Mouse (Mus musculus) kidney, embryonic 16.5 days (tissue): ENCODE measurements around the gene Hexim1. TPM values are rescaled to one million over a fixed set of nuclear protein-coding genes. Genes with fewer than 3 reads are reported as not detected.
A peak's percentile ranks its signal among the peaks of the same experiment; 100 is the strongest.

Source experiments
- ATAC-seq: fragments of 200-750 bp; cut with Nextera tagmentation; 2 replicates; pipeline ENCODE4 v1.8.0; 2017; ENCODE audit warnings: moderate TSS enrichment; ENCODE audit not compliant: low FRiP score, low TSS enrichment
- H3K27ac ChIP-seq: fragments of 300-500 bp; sonication (generic); 2 replicates; pipeline ENCODE4 v1.5.1; 2014; ENCODE audit warnings: low read length
- H3K27me3 ChIP-seq: fragments of 300-500 bp; sonication (generic); 2 replicates; pipeline ENCODE4 v1.6.1; 2014; ENCODE audit warnings: low read length, control low read depth, mixed read lengths; ENCODE audit not compliant: insufficient read depth
- H3K36me3 ChIP-seq: fragments of 300-500 bp; sonication (generic); 2 replicates; pipeline ENCODE4 v1.6.1; 2014; ENCODE audit warnings: low read length, control low read depth, mixed read lengths; ENCODE audit not compliant: insufficient read depth
- H3K4me1 ChIP-seq: fragments of 300-500 bp; sonication (generic); 2 replicates; pipeline ENCODE4 v1.6.1; 2014; ENCODE audit warnings: low read length, control low read depth, mixed read lengths; ENCODE audit not compliant: insufficient read depth
- H3K4me2 ChIP-seq: fragments of 300-500 bp; sonication (generic); replicated peaks from 2 replicates; pipeline ENCODE4 v1.6.1; 2014; ENCODE audit warnings: low read depth, low read length
- H3K4me3 ChIP-seq: fragments of 300-500 bp; sonication (generic); 2 replicates; pipeline ENCODE4 v1.5.1; 2014; ENCODE audit warnings: mild to moderate bottlenecking, low read length
- H3K9ac ChIP-seq: fragments of 300-500 bp; sonication (generic); replicated peaks from 2 replicates; pipeline ENCODE4 v1.6.1; 2014; ENCODE audit warnings: low read length
- H3K9me3 ChIP-seq: fragments of 300-500 bp; sonication (generic); 2 replicates; pipeline ENCODE4 v1.6.1; 2016; ENCODE audit warnings: low read length, control low read depth
- WGBS: fragments of 180-500 bp; shearing (Covaris S2); extraction: QIAGEN DNeasy Blood & Tissue Kit; methylation state at CpG from one replicate; pipeline ENCODE4 v1.1.7; 2014; 5-methylcytosine and 5-hydroxymethylcytosine counted together
- polyA plus RNA-seq: library from polyadenylated mRNA; unstranded; fragments of >200 nt; fragmentation: Nextera tagmentation; extraction: Ambion mirVana; gene quantifications from 2 replicates; pipeline ENCODE4 v1.2.1, GENCODE M21; 2015

The Hexim1 gene
- polyA plus RNA-seq, 1 experiment from 2014 or later, result 5.5 TPM

DNA sequence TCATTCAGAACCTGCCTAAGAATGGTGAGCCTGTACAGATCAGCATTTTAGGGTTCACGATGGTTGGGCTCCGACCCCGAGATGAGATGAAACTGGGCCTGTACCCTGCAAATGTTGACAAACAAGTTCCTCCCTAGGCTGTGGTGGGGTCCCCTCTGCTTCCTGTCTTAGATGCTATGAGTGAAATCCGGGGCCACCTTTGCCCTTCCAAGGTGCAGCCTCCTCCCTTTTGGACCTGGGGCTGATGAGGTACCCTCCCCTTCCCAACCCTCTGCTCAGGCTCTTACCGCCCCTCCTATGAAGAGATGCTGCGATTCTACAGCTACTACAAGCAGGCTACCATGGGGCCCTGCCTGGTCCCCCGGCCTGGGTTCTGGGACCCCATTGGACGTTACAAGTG lies 12.4 kb upstream of the Hexim1 start:
- Histone ChIP-seq H3K4me1 (peaks cover 43% of the 10 kb centered on the region), H3K9me3 (no peaks in the 10 kb centered on the region), H3K9ac (peak overlapping the region; percentile 67), H3K27me3 (no peaks in the 10 kb centered on the region; the same call in 1 of the 2 replicates), H3K4me3 (peak overlapping the region; percentile 66), H3K36me3 (no peaks in the 10 kb centered on the region), H3K4me2 (peak overlapping the region; percentile 92), H3K27ac (no peak overlapping the region)
- WGBS, result 62% methylated on average over 8 of the region's 8 CpGs
- no peak for ATAC-seq

DNA sequence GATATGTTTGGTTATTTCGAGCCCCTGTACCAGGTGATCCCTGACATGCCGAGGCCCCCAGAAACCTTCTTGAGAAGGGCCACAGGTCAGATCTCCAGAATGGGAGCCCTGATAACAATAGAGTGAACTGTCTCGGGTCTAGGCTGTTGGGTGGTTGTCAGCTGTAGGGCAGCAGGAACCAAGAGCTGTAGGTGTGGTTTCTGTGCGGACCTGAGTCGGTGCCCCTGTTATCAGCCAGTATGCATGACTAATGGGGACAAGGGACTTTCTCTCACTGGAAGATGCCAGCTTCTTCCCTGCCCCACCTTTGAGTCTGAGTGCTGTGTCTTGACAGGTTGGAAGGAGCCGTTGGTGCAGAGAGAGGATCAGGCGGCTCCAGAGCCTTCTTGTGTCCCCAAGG lies 11.6 kb upstream of the Hexim1 start:
- Histone ChIP-seq H3K27me3 (no peaks in the 10 kb centered on the region; the same call in 1 of the 2 replicates), H3K27ac (no peak overlapping the region), H3K4me3 (no peak overlapping the region), H3K9me3 (no peaks in the 10 kb centered on the region), H3K9ac (no peak overlapping the region), H3K36me3 (no peaks in the 10 kb centered on the region), H3K4me2 (peak overlapping the region; percentile 11; the same call in 1 of the 2 replicates), H3K4me1 (peaks cover 37% of the 10 kb centered on the region)
- 76% methylated on average over 7 of the region's 7 CpGs for WGBS
- no peak for ATAC-seq

DNA sequence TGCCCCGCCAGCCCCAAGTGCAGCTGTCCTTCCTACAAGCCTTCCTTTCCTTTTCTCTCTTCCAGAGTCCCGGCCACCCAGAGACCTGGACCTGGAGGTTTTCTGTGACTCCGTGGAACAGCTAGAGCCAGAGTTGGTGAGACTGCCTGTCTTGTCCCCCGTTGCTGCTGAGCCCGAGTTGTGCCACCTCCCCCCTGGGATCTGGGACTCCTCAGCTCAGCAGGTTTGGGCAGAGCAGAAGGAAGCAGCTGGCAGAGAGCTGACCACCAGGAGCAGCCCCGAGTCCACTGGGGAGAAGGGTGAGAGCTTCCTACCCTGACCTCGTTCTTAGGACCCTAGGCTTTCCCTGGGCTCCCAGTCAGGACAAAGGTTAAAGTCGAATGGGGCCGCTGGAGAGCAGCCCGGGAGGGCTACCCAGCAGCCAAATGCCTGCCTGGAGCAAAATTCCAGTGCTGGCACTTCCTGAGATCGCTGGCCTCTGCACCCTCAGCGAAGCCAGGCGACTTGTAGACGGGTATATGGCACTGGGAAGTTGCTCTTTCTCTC lies 10.8 kb upstream of the Hexim1 start:
- Histone ChIP-seq H3K4me2 (no peak overlapping the region), H3K4me1 (peaks cover 29% of the 10 kb centered on the region), H3K9ac (0 out of 2 replicates have a peak overlapping the region, but pooled peaks have one; percentile 19), H3K27me3 (no peaks in the 10 kb centered on the region; the same call in 1 of the 2 replicates), H3K4me3 (no peak overlapping the region), H3K9me3 (no peaks in the 10 kb centered on the region), H3K36me3 (no peaks in the 10 kb centered on the region), H3K27ac (peak overlapping the region; percentile 52)
- ATAC-seq, result no peak
- 43% methylated on average over 13 of the region's 14 CpGs for WGBS

DNA sequence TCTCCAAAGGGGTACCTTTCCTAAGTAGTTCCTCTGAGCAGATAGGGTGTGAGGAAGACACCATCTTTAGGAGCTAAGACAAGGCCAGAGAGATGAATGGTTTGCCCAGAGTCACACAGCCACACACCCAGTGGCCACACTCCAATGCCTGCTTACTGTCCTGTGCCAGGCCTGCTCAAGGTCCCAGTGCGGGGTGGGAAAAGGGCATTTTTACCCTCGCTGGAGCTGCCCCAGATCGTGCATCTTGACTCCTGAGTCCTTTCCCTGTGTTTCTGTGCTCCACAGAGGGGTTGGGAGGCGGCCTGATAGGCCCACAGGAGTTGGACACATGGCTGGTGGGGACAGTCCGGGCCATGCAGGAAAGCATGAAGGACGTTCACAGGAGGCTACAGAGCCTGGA lies 10.2 kb upstream of the Hexim1 start:
- peak overlapping the region; percentile 52 for H3K27ac ChIP-seq
- no peaks in the 10 kb centered on the region for H3K27me3 ChIP-seq
- WGBS, result 69% methylated on average over 6 of the region's 6 CpGs
- H3K9ac ChIP-seq, result no peak overlapping the region
- no peaks in the 10 kb centered on the region for H3K36me3 ChIP-seq
- peaks cover 23% of the 10 kb centered on the region for H3K4me1 ChIP-seq
- no peak for ATAC-seq
- no peak overlapping the region for H3K4me2 ChIP-seq
- no peak overlapping the region for H3K4me3 ChIP-seq
- H3K9me3 ChIP-seq, result no peaks in the 10 kb centered on the region

DNA sequence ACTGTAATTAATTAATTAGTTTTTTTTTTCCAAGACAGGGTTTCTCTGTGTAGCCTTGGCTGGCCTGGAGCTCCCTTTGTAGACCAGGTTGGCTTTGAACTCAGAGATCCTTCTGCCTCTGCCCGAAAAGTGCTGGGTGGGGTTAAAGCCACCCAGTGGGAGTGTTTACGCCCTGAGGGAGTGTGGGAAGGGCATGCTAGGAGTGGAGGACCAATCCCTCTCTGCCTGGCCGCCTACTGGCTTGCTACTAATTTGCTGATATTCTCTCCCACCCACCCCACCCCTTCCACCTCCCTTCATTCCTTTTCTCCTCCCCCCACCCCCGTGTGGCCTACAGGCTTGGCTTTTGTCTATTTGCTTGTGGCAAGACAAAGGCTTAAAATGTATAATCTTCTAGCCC lies 9.6 kb upstream of the Hexim1 start:
- peaks cover 26% of the 10 kb centered on the region for H3K4me1 ChIP-seq

DNA sequence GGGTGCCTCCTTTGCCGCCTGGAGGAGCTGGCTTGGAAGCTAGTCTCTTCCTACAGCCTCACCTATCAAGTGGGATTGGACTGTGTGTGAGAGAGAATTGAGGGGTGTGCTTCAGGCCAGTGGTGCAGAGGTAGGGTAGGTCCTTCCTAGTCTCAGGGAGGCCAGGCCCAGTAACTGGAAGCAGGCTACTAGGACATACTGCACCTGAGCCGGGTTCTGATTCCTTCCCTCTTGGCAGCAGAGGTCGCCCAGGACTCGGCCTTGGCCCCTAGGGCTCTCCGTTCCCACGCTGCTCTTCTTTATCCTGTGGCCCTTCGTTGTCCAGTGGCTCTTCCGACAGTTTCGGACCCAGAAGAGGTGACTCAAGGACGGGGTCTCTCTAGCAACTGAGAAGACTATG lies 4.7 kb upstream of the Hexim1 start:
- 17% methylated on average over 10 of the region's 10 CpGs for WGBS
- H3K4me1 ChIP-seq, result peaks cover 24% of the 10 kb centered on the region
- H3K36me3 ChIP-seq, result no peaks in the 10 kb centered on the region
- peak overlapping the region; percentile 54 for H3K4me2 ChIP-seq
- no peaks in the 10 kb centered on the region for H3K9me3 ChIP-seq
- H3K4me3 ChIP-seq, result peak overlapping the region; percentile 41
- no peak for ATAC-seq
- no peaks in the 10 kb centered on the region for H3K27me3 ChIP-seq
- peak overlapping the region; percentile 66 for H3K9ac ChIP-seq
- H3K27ac ChIP-seq, result peak overlapping the region; percentile 34; the same call in 1 of the 2 replicates

More for the DNA sequence above, 9.6 kb upstream of the Hexim1 start:
- no peaks in the 10 kb centered on the region for H3K36me3 ChIP-seq
- H3K27me3 ChIP-seq, result no peaks in the 10 kb centered on the region
- no peak overlapping the region for H3K9ac ChIP-seq
- no peak overlapping the region for H3K4me3 ChIP-seq
- no peak overlapping the region for H3K4me2 ChIP-seq
- no peaks in the 10 kb centered on the region for H3K9me3 ChIP-seq
- no peak overlapping the region for H3K27ac ChIP-seq
- no peak for ATAC-seq
- 71% methylated on average over 4 of the region's 4 CpGs for WGBS

DNA sequence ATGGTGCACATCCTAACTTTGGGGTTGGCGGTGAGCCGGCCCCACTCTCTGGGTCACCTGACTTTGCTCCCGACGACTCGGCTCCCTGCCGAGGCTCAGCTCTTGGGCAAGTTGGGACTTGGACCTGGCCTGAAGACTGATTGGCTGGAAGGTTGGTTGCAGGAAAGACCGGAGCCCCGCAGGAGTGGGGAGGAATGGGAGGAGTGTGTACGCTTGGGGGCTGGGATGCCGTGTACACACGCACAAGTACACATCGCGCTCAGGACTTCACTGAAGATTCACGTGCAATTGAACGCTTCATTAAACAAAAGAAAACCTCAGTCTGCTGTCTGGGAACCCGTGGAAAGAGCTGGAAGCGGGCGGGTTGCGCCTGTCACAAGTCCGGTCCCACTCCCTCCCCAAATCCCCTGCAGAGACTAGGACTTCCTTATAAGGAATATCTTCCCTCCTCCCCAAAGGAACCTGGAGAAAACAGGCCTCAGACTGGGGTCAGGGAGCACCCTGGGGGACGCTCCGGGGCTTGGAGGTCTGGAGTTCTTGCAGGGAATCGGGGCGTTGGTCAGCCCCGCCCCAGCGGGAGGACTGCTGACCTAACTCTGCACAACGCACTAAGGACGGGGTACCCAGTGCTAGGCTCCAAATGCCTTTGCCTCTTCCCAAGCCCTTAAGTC lies 4.0 kb upstream of the Hexim1 start:
- H3K4me3 ChIP-seq, result peak overlapping the region; percentile 41
- peak overlapping the region; percentile 66 for H3K9ac ChIP-seq
- no peaks in the 10 kb centered on the region for H3K9me3 ChIP-seq
- H3K27me3 ChIP-seq, result no peaks in the 10 kb centered on the region
- H3K27ac ChIP-seq, result peak overlapping the region; percentile 34
- H3K4me2 ChIP-seq, result peak overlapping the region; percentile 54
- under 1% methylated on average over 28 of the region's 28 CpGs for WGBS
- no peaks in the 10 kb centered on the region for H3K36me3 ChIP-seq
- H3K4me1 ChIP-seq, result peaks cover 24% of the 10 kb centered on the region
- 0 out of 2 replicates have a peak, but pooled peaks have one; percentile 17 for ATAC-seq

DNA sequence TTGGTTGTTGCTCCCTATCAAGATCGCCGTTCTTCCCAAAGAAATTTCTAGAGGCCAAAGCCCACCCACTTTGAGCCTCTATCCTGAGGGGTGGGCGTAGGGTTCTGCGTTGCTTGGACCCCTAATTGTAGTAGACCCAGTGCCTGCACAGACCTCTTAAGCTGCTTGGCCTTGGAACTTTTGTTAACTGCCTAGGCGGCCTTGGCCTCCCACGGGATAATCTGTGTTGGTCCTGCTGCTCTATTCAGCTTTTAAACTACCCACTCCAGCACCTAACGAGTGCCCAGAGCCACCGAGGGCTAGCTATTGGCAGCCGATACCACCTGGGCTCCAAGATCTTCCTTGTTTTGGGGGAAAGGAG lies 3.5 kb upstream of the Hexim1 start:
- peaks cover 24% of the 10 kb centered on the region for H3K4me1 ChIP-seq
- H3K9me3 ChIP-seq, result no peaks in the 10 kb centered on the region
- H3K4me2 ChIP-seq, result peak overlapping the region; percentile 54
- H3K36me3 ChIP-seq, result no peaks in the 10 kb centered on the region
- no peak for ATAC-seq
- H3K9ac ChIP-seq, result peak overlapping the region; percentile 66
- H3K27me3 ChIP-seq, result no peaks in the 10 kb centered on the region
- H3K27ac ChIP-seq, result peak overlapping the region; percentile 34
- peak overlapping the region; percentile 41 for H3K4me3 ChIP-seq
- WGBS, result 25% methylated on average over 9 of the region's 9 CpGs

DNA sequence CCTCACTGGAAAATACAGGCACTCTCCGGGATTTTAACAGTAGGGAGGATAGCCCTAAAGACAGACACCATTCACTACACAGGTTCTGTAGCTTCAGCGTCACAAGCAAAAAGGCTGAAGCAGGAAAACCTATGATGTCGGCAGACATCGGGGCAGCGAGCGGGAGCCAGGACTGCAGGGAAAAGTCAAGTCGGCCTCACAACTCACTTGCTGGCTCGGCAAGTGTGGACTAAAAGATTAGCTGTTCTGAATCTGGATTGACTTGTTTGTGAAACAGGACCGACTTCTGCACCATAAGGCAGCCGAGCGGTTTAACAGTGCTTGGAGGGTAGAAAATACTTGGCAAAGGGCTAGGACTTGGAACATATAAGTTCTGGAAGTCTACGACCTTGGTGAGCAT lies 3.0 kb upstream of the Hexim1 start:
- Histone ChIP-seq H3K4me2 (no peak overlapping the region), H3K4me3 (no peak overlapping the region), H3K9ac (0 out of 2 replicates have a peak overlapping the region, but pooled peaks have one; percentile 66), H3K9me3 (no peaks in the 10 kb centered on the region), H3K27ac (peak overlapping the region; percentile 34; the same call in 1 of the 2 replicates), H3K27me3 (no peaks in the 10 kb centered on the region), H3K4me1 (peaks cover 24% of the 10 kb centered on the region), H3K36me3 (no peaks in the 10 kb centered on the region)
- no peak for ATAC-seq
- WGBS, result 50% methylated on average over 12 of the region's 12 CpGs

DNA sequence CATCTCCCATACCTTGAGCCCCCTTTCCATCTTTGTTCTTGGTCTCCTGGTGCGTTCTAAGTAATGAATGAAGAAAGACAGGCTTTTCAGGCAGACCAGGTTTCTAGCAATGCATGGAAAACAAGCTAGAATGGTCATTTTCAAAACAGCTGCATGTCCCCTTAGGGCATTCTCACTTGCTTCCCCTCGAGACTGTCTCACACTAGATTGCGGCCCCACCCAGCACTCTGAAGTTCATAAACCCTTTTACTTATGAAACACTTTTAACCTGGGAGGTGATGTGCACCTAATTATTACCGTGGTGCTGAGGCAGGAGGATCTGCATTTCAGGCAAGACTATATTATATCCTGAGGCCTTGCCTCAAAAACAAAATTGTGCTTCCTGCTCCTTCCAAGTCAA lies 2.3 kb upstream of the Hexim1 start:
- H3K36me3 ChIP-seq, result no peaks in the 10 kb centered on the region
- H3K27me3 ChIP-seq, result no peaks in the 10 kb centered on the region
- H3K4me2 ChIP-seq, result no peak overlapping the region
- peaks cover 29% of the 10 kb centered on the region for H3K4me1 ChIP-seq
- H3K9me3 ChIP-seq, result no peaks in the 10 kb centered on the region
- no peak overlapping the region for H3K27ac ChIP-seq
- no peak for ATAC-seq
- WGBS, result 73% methylated on average over 4 of the region's 4 CpGs
- no peak overlapping the region for H3K9ac ChIP-seq
- no peak overlapping the region for H3K4me3 ChIP-seq
